Mouse (Mus musculus) adrenal gland, adult 8-10 months (tissue): ENCODE results near the gene Nbr1. TPM values are rescaled to one million over a fixed set of nuclear protein-coding genes. Genes with fewer than 3 reads are reported as not detected.
"Not testable (repeated sequence)": the region's sequence is repeated elsewhere in the genome, so short reads cannot be mapped to it uniquely, and the experiment has no call there.

Experiments used
- DNase-seq: peaks from one replicate; pipeline ENCODE4 v3.0.0; 2022
- total RNA-seq, 4 experiments: library from RNA; stranded (reverse); gene quantifications; 2 replicates each; pipeline ENCODE4 v1.2.4; 2022

The Nbr1 gene
- total RNA-seq, 4 experiments from 2014 or later: 127 to 165 (median 149) TPM

DNA sequence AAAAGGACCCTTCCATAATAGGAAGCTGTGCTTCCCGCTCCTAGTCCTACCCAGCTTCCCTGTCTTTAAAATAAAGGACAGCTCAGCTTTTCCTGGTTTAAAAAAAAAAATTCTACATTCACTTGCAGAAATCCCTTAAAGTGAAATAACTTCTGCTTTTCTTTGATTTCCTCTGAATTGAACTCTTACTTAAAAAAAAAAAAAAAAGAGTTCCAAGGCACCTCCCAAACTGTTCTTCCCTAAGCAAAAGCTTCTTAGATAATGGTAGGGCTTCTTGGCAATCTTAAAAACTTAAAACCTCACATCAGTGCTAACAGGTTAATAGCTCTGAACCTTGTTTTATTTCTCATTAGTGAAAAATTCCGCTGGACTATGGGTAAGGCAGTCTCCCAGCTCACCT, 31.3 kb downstream of the Nbr1 start:
- DNase-seq: no peak

GRCm38 (mm10) chr11:101585031-101585430, 33.1 kb downstream of the Nbr1 start:
- DNase-seq: not testable (repeated sequence)

- no peak for DNase-seq
Observed at GRCm38 (mm10) chr11:101585805-101586204, 33.9 kb downstream of the Nbr1 start.

- DNase-seq: no peak
Observed at GRCm38 (mm10) chr11:101587676-101588075, 35.7 kb downstream of the Nbr1 start.

DNA sequence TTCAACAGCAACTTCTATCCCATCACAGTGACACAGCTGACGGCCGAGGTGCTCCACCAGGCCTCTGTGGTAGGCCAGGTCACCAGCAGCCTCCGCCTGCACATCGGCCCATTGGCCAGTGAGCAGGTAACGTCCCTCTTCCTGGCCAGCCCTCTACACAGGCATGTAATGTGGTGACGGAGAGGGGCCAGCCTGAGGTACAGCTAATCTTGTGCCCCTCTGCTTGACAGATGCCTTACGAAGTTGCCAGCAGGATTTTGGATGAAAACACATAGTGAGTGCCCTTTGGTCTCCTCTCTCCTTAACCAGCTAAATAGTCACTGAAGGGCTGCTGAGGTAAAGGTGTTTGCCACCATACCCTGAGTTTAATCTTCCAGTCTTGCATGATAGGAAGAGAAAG, 36.9 kb downstream of the Nbr1 start:
- DNase-seq: no peak

DNA sequence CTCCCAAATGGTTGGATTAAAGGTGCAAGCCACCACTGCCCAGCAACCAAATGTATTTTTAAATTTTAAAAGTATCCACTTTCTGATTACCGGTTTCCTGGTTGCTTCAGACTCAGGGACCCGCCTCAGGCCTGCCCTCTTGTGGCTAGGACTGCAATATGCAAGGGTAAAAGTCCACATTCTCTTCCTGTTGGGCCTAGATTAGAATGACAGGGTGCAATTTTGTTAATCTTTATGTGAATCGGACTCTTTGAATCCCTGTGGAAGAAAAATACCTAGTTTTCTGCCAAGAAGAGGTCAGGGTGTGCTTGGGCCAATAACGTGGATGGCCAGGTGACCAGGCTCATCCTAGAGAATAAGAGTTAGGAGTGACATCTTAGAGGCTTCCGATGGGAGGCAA, 37.5 kb downstream of the Nbr1 start:
- DNase-seq: no peak

DNA sequence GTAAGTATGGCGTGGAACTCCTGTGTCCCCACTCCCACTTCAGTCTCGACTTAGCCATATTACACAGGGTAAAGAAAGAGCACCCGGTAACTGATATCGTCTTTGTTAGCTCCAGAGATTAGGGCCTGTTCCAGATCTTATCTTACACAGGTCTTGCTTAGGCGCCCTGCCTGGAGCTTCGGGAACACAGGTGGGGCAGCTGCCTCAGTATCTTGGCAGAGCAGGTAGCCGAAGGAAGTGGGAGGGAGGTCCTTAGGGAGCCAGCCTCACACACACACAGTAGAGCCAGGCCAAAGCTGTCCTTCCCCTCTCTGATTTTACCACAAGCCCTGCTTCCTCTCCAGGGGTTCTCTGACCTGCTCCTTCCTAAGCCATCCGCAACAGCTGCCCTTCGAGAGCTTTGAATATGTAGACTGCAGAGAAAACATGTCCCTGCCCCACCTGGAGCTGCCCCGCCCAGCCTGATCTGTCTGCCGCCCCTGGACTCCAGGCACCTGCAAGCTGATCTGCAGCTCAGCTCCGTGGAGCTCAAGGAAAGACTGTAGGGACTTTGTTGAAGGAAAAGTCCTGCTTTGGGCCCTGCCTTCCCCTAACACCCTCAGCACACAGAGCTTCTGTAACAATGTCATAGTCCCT, 38.2 kb downstream of the Nbr1 start:
- no peak for DNase-seq

- DNase-seq: no peak
Observed at GRCm38 (mm10) chr11:101599156-101599555, 47.2 kb downstream of the Nbr1 start, which contains the start of gene Gm11634. TSS of gene Gm11634 (minus strand) at chr11:101599256.

GRCm38 (mm10) chr11:101602491-101602890, 50.5 kb downstream of the Nbr1 start:
- DNase-seq: no peak

- no peak for DNase-seq
Observed at GRCm38 (mm10) chr11:101604116-101604515, 52.2 kb downstream of the Nbr1 start.

DNA sequence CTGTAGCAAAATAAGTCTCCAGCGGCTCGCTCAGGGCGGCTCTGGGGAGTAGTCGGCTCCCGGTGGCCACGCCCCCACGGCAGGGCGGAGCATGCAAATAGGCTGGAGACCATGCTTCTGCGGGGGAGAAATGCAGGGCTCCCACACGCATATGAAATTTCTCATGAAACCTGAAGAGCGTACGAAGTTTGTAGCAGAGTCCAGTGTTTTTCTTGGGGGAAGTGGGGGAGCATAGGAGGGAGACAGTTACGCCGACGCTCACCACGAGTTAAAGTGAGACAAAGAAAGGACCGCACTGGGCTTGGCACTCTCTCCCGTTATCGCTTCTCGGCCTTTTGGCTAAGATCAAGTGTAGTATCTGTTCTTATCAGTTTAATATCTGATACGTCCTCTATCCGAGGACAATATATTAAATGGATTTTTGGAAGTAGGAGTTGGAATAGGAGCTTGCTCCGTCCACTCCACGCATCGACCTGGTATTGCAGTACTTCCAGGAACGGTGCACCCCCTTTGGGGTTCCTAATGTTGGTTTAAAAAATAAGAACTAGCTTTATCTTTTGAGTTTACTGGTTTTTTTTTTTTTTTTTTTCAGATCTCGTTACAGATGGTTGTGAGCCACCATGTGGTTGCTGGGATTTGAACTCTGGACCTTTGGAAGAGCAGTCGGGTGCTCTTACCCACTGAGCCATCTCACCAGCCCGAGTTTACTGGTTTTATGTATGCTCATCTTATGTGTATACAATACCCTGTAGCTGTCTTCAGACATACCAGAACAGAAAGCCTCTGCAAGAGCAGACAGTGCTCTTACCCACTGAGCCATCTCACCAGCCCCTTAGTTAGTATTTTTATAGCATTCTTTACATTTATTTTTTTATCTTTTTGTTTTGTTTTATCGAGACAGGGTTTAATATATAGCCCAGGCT, 52.8 kb downstream of the Nbr1 start:
- peak; percentile 71 for DNase-seq

DNA sequence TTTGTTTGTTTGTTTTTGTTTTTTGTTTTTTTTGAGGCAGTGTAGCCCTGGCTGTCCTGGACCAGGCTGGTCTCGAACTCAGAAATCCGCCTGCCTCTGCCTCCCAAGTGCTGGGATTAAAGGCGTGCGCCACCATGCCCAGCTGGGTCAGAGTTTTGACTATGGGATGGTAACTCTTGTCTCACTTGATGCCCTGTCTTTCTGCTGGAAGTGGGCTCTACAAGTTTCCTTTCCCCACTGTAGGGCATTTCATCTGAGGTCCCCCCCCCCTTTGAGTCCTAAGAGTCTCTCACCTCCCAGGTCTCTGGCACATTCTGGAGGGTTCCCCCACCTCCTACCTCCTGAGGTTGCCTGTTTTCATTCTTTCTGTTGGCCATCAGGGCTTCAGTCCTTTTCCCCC, 55.2 kb downstream of the Nbr1 start:
- DNase-seq: not testable (repeated sequence)

DNA sequence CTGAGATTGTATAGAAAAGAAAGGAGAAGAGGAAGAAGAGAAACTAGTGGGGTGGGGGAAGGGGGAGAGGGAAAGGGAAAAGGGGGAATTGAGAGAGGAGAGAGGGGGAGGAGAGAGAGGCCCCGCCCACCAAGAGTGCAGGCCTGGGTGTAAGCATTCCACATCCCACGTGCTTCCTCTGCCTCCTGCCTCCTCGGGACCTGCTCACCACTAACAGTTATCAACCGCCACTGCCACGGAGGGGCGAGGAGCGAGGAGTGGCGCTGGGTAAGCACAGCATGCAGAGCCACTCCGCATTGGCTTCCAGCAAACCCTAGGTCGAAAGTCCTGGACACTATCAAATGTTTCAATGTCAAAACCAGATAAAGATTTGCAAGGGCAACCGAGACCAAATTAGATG, 58.5 kb downstream of the Nbr1 start:
- DNase-seq: no peak

- DNase-seq: no peak
Observed at GRCm38 (mm10) chr11:101613596-101613995, 61.6 kb downstream of the Nbr1 start.

- DNase-seq: no peak
Observed at GRCm38 (mm10) chr11:101614116-101614515, 62.2 kb downstream of the Nbr1 start.

GRCm38 (mm10) chr11:101615380-101615779, 63.4 kb downstream of the Nbr1 start:
- no peak for DNase-seq

DNA sequence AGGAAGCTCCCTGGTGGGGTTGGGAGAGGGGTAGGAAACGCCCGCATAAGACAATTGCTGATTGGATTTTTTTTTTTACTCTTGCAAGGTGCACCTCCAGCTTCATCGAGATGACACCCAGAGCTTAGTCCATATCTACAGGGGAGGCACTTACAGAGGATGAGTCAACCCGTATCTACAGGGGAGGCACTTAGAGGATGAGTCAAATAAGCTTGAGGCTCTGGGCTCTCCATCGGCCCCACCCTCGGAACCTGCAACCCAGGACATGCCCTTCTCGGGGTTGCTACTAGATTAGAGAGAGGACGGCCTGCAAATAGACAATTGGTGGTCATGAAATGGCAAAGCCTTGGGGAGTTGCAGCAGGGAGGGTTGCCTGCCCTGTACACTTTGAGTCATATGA, 64.2 kb downstream of the Nbr1 start:
- DNase-seq: no peak

DNA sequence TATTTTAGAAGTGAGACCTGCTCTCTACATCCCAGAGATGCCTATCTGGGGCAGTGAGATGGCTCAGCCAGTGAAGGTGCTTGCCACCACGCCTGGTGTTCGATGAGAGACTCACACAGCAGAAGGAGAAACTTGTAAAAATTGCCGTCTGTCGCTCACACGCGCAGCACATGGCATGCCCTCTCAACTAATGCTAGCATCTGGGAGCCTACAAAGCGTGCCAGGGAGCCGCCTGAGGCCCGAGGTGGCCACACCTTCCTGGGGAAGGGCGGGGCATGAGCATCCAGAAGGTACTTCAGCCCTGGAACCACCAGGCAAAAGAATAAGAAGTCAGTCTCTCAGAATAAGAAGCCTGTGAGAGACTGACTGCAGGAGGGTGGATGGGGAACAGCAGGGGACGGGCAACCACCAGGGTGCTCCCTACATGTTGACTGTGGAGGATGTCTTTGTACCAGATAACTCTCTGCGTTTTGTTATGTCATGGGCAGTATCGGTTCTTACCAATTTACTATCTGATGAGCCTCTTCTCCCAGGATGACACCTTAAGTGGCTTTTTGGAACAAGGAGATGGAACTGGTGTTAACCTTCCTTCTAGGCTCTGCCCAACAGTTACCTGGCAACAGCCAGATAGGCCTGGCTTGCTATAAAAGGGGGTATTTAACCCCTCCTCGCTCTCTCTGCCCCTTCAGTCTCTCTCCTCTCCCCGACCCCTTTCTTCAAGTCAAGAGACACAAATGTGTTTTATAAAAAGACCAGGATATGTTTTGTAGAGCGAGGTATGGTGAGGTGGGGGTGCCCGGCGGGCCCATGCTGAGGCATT, 65.2 kb downstream of the Nbr1 start:
- DNase-seq: no peak

- DNase-seq: peak; percentile 29
Observed at GRCm38 (mm10) chr11:101617849-101618248, 65.9 kb downstream of the Nbr1 start.

- peak; percentile 37 for DNase-seq
Observed at GRCm38 (mm10) chr11:101618596-101618995, 66.6 kb downstream of the Nbr1 start.

GRCm38 (mm10) chr11:101620022-101620655, 68.2 kb downstream of the Nbr1 start:
- DNase-seq: not testable (repeated sequence)

- DNase-seq: peak; percentile 24
Observed at GRCm38 (mm10) chr11:101626649-101626994, 74.7 kb downstream of the Nbr1 start.
